Mouse (Mus musculus) stomach, postnatal 0 days (tissue): ENCODE data around the gene Pip4k2a.

Source experiments
- CTCF ChIP-seq: IDR thresholded peaks from 2 replicates; pipeline ENCODE4 v1.5.1; 2016; ENCODE audit warnings: antibody characterized with exemption, low read depth, mild to moderate bottlenecking, moderate library complexity
- EP300 ChIP-seq: optimal IDR thresholded peaks from 2 replicates; pipeline ENCODE3; 2016; ENCODE audit warnings: antibody characterized with exemption

DNA sequence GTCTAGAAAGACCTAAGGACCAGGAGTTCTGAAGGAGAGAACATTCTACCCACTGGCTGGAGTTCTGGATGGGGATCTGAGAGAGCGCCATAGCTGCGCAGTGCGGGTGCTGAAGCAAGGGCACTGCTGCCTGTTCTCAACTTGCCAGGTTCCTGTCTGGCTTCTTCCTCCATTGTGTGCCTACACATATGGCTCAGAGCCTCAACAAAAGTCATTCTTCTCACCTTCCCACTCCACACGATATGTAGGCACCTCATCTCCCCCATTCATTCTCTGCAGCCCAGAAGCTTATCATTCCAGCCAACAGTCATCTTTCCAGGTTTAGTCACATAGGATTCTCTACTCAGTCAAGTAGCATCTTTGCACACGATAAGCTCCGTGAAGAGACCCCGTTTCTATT is 123.3 kb downstream of the Pip4k2a start:
- no peak for TF ChIP-seq CTCF
- no peak for TF ChIP-seq EP300
